Mouse (Mus musculus): ENCODE measurements at regions not wholly inside any gene's neighbourhood (a gene's known extent, or its start where the extent isn't known, plus 50 kb on each side); places are given as distances from the start of the nearest gene placed in this dataset.
"Not testable (repeated sequence)": the region's sequence is repeated elsewhere in the genome, so short reads cannot be mapped to it uniquely, and the experiment has no call there.

GRCm38 (mm10) chr4:45647514-45647913 lies 115.2 kb upstream of the Shb start:
- no peak for DNase-seq (ENCODE audit: low spot score in 2 of 2)

GRCm38 (mm10) chr4:45642604-45643003 lies 110.3 kb upstream of the Shb start:
- no peak for DNase-seq (ENCODE audit: low spot score in 2 of 2)

GRCm38 (mm10) chr4:45641272-45641671 lies 109.0 kb upstream of the Shb start:
- DNase-seq (ENCODE audit: low spot score in 2 of 2), result no peak

- no peak for DNase-seq (ENCODE audit: low spot score in 2 of 2)
These were observed 108.4 kb upstream of the Shb start for GRCm38 (mm10) chr4:45640713-45641112.

GRCm38 (mm10) chr4:45639397-45640034 lies 107.2 kb upstream of the Shb start:
- no peak for DNase-seq (ENCODE audit: low spot score in 2 of 2)

- no peak for DNase-seq (ENCODE audit: low spot score in 2 of 2)
These were observed 106.1 kb upstream of the Shb start for GRCm38 (mm10) chr4:45638411-45638810.

GRCm38 (mm10) chr4:45631276-45632045 lies 99.2 kb upstream of the Shb start:
- no peak for DNase-seq (ENCODE audit: low spot score in 2 of 2)

- DNase-seq (ENCODE audit: low spot score in 2 of 2), result no peak
These were observed 93.4 kb upstream of the Shb start for GRCm38 (mm10) chr4:45625633-45626032.

GRCm38 (mm10) chr4:45622017-45622416 lies 89.7 kb upstream of the Shb start:
- DNase-seq (ENCODE audit: low spot score in 2 of 2), result no peak

GRCm38 (mm10) chr4:45617126-45617525 lies 84.9 kb upstream of the Shb start:
- DNase-seq (ENCODE audit: low spot score in 2 of 2), result no peak

GRCm38 (mm10) chr4:45613498-45613897 lies 81.2 kb upstream of the Shb start:
- DNase-seq (ENCODE audit: low spot score in 2 of 2), result not testable (repeated sequence)

- DNase-seq (ENCODE audit: low spot score in 2 of 2), result peak in 1 of 2 experiments; percentile 5
These were observed 79.9 kb upstream of the Shb start for GRCm38 (mm10) chr4:45612132-45612531.

- no peak for DNase-seq (ENCODE audit: low spot score in 2 of 2)
These were observed 78.7 kb upstream of the Shb start for GRCm38 (mm10) chr4:45610937-45611336.

- DNase-seq (ENCODE audit: low spot score in 2 of 2), result no peak
These were observed 74.3 kb upstream of the Shb start for GRCm38 (mm10) chr4:45606578-45606977.

- no peak for DNase-seq (ENCODE audit: low spot score in 2 of 2)
These were observed 73.4 kb upstream of the Shb start for GRCm38 (mm10) chr4:45605681-45606080.

GRCm38 (mm10) chr4:45604271-45604800 lies 72.1 kb upstream of the Shb start:
- no peak for DNase-seq (ENCODE audit: low spot score in 2 of 2)

GRCm38 (mm10) chr4:45600520-45600919 lies 68.2 kb upstream of the Shb start:
- DNase-seq (ENCODE audit: low spot score in 2 of 2), result no peak

GRCm38 (mm10) chr4:45593435-45593991 lies 61.2 kb upstream of the Shb start:
- no peak for DNase-seq (ENCODE audit: low spot score in 2 of 2)

GRCm38 (mm10) chr4:45592766-45593165 lies 60.5 kb upstream of the Shb start:
- DNase-seq (ENCODE audit: low spot score in 2 of 2), result no peak

- DNase-seq (ENCODE audit: low spot score in 2 of 2), result no peak
These were observed 59.4 kb upstream of the Shb start for GRCm38 (mm10) chr4:45591405-45592315.

- DNase-seq (ENCODE audit: low spot score in 2 of 2), result no peak
These were observed 58.6 kb upstream of the Shb start for GRCm38 (mm10) chr4:45590836-45591235.

- DNase-seq (ENCODE audit: low spot score in 2 of 2), result no peak
These were observed 56.1 kb upstream of the Shb start for GRCm38 (mm10) chr4:45588322-45588721.
